Mouse (Mus musculus): ENCODE measurements around the gene Lmln. TPM values are rescaled to one million over a fixed set of nuclear protein-coding genes. Genes with fewer than 3 reads are reported as not detected.

Gene Lmln
- polyA plus RNA-seq, 1 experiment: 10.8 TPM

- TF ChIP-seq CTCF (IDR thresholded peaks at IDR 0.05; ENCODE audit: control insufficient read depth, insufficient read depth, insufficient replicate concordance, low read depth, low read length) (no peak), POLR2A (IDR thresholded peaks at IDR 0.05; ENCODE audit: control insufficient read depth, low read depth, low read length) (no peak)
- no peaks in the 10 kb centered on the region; the same call in 1 of the 2 replicates for H3K36me3 ChIP-seq (ENCODE audit: control insufficient read depth, insufficient read depth, low read length)
- H3K27me3 ChIP-seq (ENCODE audit: control insufficient read depth, insufficient read depth, low read length): no peaks in the 10 kb centered on the region
- peaks cover 2% of the 10 kb centered on the region for H3K4me1 ChIP-seq (ENCODE audit: control insufficient read depth, insufficient read depth, low read length)
- no peak overlapping the region for H3K27ac ChIP-seq (ENCODE audit: control insufficient read depth, insufficient read depth, low read depth, low read length)
- no peak overlapping the region for H3K4me3 ChIP-seq (ENCODE audit: control insufficient read depth, low read depth, low read length)
Measured at GRCm38 (mm10) chr16:33064636-33065035, 2.3 kb downstream of the Lmln start.

GRCm38 (mm10) chr16:33070928-33071327 is 8.6 kb downstream of the Lmln start:
- no peak for TF ChIP-seq POLR2A (IDR thresholded peaks at IDR 0.05; ENCODE audit: control insufficient read depth, low read depth, low read length)
- no peak overlapping the region for H3K4me3 ChIP-seq (ENCODE audit: control insufficient read depth, low read depth, low read length)
- no peak overlapping the region for H3K27ac ChIP-seq (ENCODE audit: control insufficient read depth, insufficient read depth, low read depth, low read length)
- H3K27me3 ChIP-seq (ENCODE audit: control insufficient read depth, insufficient read depth, low read length): no peaks in the 10 kb centered on the region
- H3K4me1 ChIP-seq (ENCODE audit: control insufficient read depth, insufficient read depth, low read length): no peaks in the 10 kb centered on the region
- no peaks in the 10 kb centered on the region; the same call in 1 of the 2 replicates for H3K36me3 ChIP-seq (ENCODE audit: control insufficient read depth, insufficient read depth, low read length)

- no peaks in the 10 kb centered on the region; the same call in 1 of the 2 replicates for H3K36me3 ChIP-seq (ENCODE audit: control insufficient read depth, insufficient read depth, low read length)
Measured at GRCm38 (mm10) chr16:33072871-33073557, 10.7 kb downstream of the Lmln start.

GRCm38 (mm10) chr16:33074967-33075366 is 12.6 kb downstream of the Lmln start:
- no peaks in the 10 kb centered on the region; the same call in 1 of the 2 replicates for H3K36me3 ChIP-seq (ENCODE audit: control insufficient read depth, insufficient read depth, low read length)
- no peak overlapping the region for H3K4me3 ChIP-seq (ENCODE audit: control insufficient read depth, low read depth, low read length)
- no peak overlapping the region for H3K27ac ChIP-seq (ENCODE audit: control insufficient read depth, insufficient read depth, low read depth, low read length)
- no peaks in the 10 kb centered on the region for H3K27me3 ChIP-seq (ENCODE audit: control insufficient read depth, insufficient read depth, low read length)
- TF ChIP-seq POLR2A (IDR thresholded peaks at IDR 0.05; ENCODE audit: control insufficient read depth, low read depth, low read length): no peak
- TF ChIP-seq CTCF (IDR thresholded peaks at IDR 0.05; ENCODE audit: control insufficient read depth, insufficient read depth, insufficient replicate concordance, low read depth, low read length): no peak
- no peaks in the 10 kb centered on the region for H3K4me1 ChIP-seq (ENCODE audit: control insufficient read depth, insufficient read depth, low read length)

More at GRCm38 (mm10) chr16:33072871-33073557, 10.7 kb downstream of the Lmln start:
- H3K27me3 ChIP-seq (ENCODE audit: control insufficient read depth, insufficient read depth, low read length): no peaks in the 10 kb centered on the region
- TF ChIP-seq CTCF (IDR thresholded peaks at IDR 0.05; ENCODE audit: control insufficient read depth, insufficient read depth, insufficient replicate concordance, low read depth, low read length) (no peak), POLR2A (IDR thresholded peaks at IDR 0.05; ENCODE audit: control insufficient read depth, low read depth, low read length) (no peak)
- no peak overlapping the region for H3K4me3 ChIP-seq (ENCODE audit: control insufficient read depth, low read depth, low read length)
- H3K27ac ChIP-seq (ENCODE audit: control insufficient read depth, insufficient read depth, low read depth, low read length): no peak overlapping the region
- H3K4me1 ChIP-seq (ENCODE audit: control insufficient read depth, insufficient read depth, low read length): no peaks in the 10 kb centered on the region

- Histone ChIP-seq H3K27me3 (ENCODE audit: control insufficient read depth, insufficient read depth, low read length) (no peaks in the 10 kb centered on the region), H3K4me3 (ENCODE audit: control insufficient read depth, low read depth, low read length) (no peak overlapping the region), H3K4me1 (ENCODE audit: control insufficient read depth, insufficient read depth, low read length) (no peaks in the 10 kb centered on the region), H3K36me3 (ENCODE audit: control insufficient read depth, insufficient read depth, low read length) (no peaks in the 10 kb centered on the region; the same call in 1 of the 2 replicates), H3K27ac (ENCODE audit: control insufficient read depth, insufficient read depth, low read depth, low read length) (no peak overlapping the region)
- no peak for TF ChIP-seq CTCF (IDR thresholded peaks at IDR 0.05; ENCODE audit: control insufficient read depth, insufficient read depth, insufficient replicate concordance, low read depth, low read length)
- no peak for TF ChIP-seq POLR2A (IDR thresholded peaks at IDR 0.05; ENCODE audit: control insufficient read depth, low read depth, low read length)
Measured at GRCm38 (mm10) chr16:33076078-33076477, 13.8 kb downstream of the Lmln start.

GRCm38 (mm10) chr16:33077069-33077627 is 14.8 kb downstream of the Lmln start:
- TF ChIP-seq CTCF (IDR thresholded peaks at IDR 0.05; ENCODE audit: control insufficient read depth, insufficient read depth, insufficient replicate concordance, low read depth, low read length) (no peak), POLR2A (IDR thresholded peaks at IDR 0.05; ENCODE audit: control insufficient read depth, low read depth, low read length) (no peak)
- no peaks in the 10 kb centered on the region for H3K27me3 ChIP-seq (ENCODE audit: control insufficient read depth, insufficient read depth, low read length)
- H3K27ac ChIP-seq (ENCODE audit: control insufficient read depth, insufficient read depth, low read depth, low read length): peak overlapping the region; percentile 19; the same call in 1 of the 2 replicates
- H3K4me3 ChIP-seq (ENCODE audit: control insufficient read depth, low read depth, low read length): no peak overlapping the region
- no peaks in the 10 kb centered on the region for H3K4me1 ChIP-seq (ENCODE audit: control insufficient read depth, insufficient read depth, low read length)
- H3K36me3 ChIP-seq (ENCODE audit: control insufficient read depth, insufficient read depth, low read length): no peaks in the 10 kb centered on the region; the same call in 1 of the 2 replicates

- H3K4me1 ChIP-seq (ENCODE audit: control insufficient read depth, insufficient read depth, low read length): no peaks in the 10 kb centered on the region
- no peak for TF ChIP-seq CTCF (IDR thresholded peaks at IDR 0.05; ENCODE audit: control insufficient read depth, insufficient read depth, insufficient replicate concordance, low read depth, low read length)
- H3K27me3 ChIP-seq (ENCODE audit: control insufficient read depth, insufficient read depth, low read length): no peaks in the 10 kb centered on the region
- H3K4me3 ChIP-seq (ENCODE audit: control insufficient read depth, low read depth, low read length): no peak overlapping the region
- no peaks in the 10 kb centered on the region; the same call in 1 of the 2 replicates for H3K36me3 ChIP-seq (ENCODE audit: control insufficient read depth, insufficient read depth, low read length)
- no peak overlapping the region for H3K27ac ChIP-seq (ENCODE audit: control insufficient read depth, insufficient read depth, low read depth, low read length)
Measured at GRCm38 (mm10) chr16:33080063-33080462, 17.7 kb downstream of the Lmln start.

Measured in testis, adult 2 months (tissue).